Mouse (Mus musculus) cortical plate, adult 2 months (tissue): ENCODE data around the gene Galm.

Experiments used
- CTCF ChIP-seq: fragments of 200-500 bp; IDR thresholded peaks from 2 replicates; pipeline ENCODE4 v1.5.1; 2011; ENCODE audit warnings: mild to moderate bottlenecking, control low read depth, low read length; ENCODE audit not compliant: insufficient read depth; ENCODE audit errors: extremely low read depth
- POLR2A ChIP-seq: fragments of 200-500 bp; IDR thresholded peaks from 2 replicates; pipeline ENCODE4 v1.6.1; 2011; ENCODE audit warnings: mild to moderate bottlenecking, low read length, control low read depth; ENCODE audit not compliant: insufficient read depth; ENCODE audit errors: extremely low read depth

DNA sequence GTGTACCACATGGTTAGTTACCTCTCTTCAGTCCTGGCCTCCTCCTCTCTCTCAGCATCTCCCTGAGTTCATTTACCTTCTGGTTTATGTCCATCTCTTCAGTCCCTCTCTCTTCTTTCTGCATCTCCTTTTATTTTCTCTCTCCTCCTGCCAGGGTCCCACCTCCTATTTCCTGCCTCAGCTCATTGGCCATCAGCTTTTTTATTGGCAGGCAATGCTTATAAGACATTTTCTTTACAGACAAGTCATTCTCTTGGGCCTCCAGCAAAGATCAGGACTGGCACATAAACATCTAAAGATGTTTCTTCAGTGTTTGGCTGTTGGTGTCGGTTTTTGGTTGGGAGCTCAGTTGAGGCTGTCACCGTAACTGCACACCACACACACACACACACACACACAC, 46.4 kb downstream of the Galm start:
- TF ChIP-seq CTCF (no peak), POLR2A (no peak)
